Mouse (Mus musculus) embryonic facial prominence, embryonic 14.5 days (tissue): ENCODE data around the gene Rab11a. TPM values are rescaled to one million over a fixed set of nuclear protein-coding genes. Genes with fewer than 3 reads are reported as not detected.

Experiments used
- ATAC-seq: fragments of 200-750 bp; cut with Nextera tagmentation; 2 replicates; pipeline ENCODE4 v1.8.0; 2017; ENCODE audit warnings: low read depth, moderate number of reproducible peaks, moderate TSS enrichment
- DNase-seq: peaks from one replicate; pipeline ENCODE4 v3.0.0-alpha.2; 2015; ENCODE audit warnings: low spot score
- H3K27ac ChIP-seq: fragments of 300-500 bp; sonication (generic); replicated peaks from 2 replicates; pipeline ENCODE4 v1.5.1; 2014; ENCODE audit warnings: low read depth, mild to moderate bottlenecking, low read length, moderate library complexity
- H3K27me3 ChIP-seq: fragments of 300-500 bp; sonication (generic); replicated peaks from 2 replicates; pipeline ENCODE4 v1.6.1; 2014; ENCODE audit warnings: low read length; ENCODE audit not compliant: control insufficient read depth, insufficient read depth
- H3K36me3 ChIP-seq: fragments of 300-500 bp; sonication (generic); 2 replicates; pipeline ENCODE4 v1.6.1; 2014; ENCODE audit warnings: low read length, mixed read lengths; ENCODE audit not compliant: control insufficient read depth, insufficient read depth
- H3K4me1 ChIP-seq: fragments of 300-500 bp; sonication (generic); 2 replicates; pipeline ENCODE4 v1.6.1; 2014; ENCODE audit warnings: antibody characterized with exemption, low read length; ENCODE audit not compliant: control insufficient read depth, insufficient read depth
- H3K4me2 ChIP-seq: fragments of 300-500 bp; sonication (generic); 2 replicates; pipeline ENCODE4 v1.6.1; 2014; ENCODE audit warnings: low read depth, mild to moderate bottlenecking, low read length, moderate library complexity, mixed read lengths
- H3K4me3 ChIP-seq: fragments of 300-500 bp; sonication (generic); 2 replicates; pipeline ENCODE4 v1.5.1; 2014; ENCODE audit warnings: low read depth, mild to moderate bottlenecking, low read length
- H3K9ac ChIP-seq: fragments of 300-500 bp; sonication (generic); 2 replicates; pipeline ENCODE4 v1.6.1; 2014; ENCODE audit warnings: low read depth, mild to moderate bottlenecking, low read length, moderate library complexity, mixed read lengths
- H3K9me3 ChIP-seq: fragments of 300-500 bp; sonication (generic); 2 replicates; pipeline ENCODE4 v1.6.1; 2016; ENCODE audit warnings: low read length; ENCODE audit not compliant: control insufficient read depth
- WGBS: fragments of 180-500 bp; shearing (Covaris S2); extraction: QIAGEN DNeasy Blood & Tissue Kit; methylation state at CpG from one replicate; pipeline ENCODE4 v1.1.7; 2014; 5-methylcytosine and 5-hydroxymethylcytosine counted together
- polyA plus RNA-seq: library from polyadenylated mRNA; unstranded; fragments of >200 nt; fragmentation: Nextera tagmentation; extraction: Ambion mirVana; gene quantifications from 2 replicates; pipeline ENCODE4 v1.2.1, GENCODE M21; 2014

The Rab11a gene
- polyA plus RNA-seq, 1 experiment from 2014 or later: 403 TPM

DNA sequence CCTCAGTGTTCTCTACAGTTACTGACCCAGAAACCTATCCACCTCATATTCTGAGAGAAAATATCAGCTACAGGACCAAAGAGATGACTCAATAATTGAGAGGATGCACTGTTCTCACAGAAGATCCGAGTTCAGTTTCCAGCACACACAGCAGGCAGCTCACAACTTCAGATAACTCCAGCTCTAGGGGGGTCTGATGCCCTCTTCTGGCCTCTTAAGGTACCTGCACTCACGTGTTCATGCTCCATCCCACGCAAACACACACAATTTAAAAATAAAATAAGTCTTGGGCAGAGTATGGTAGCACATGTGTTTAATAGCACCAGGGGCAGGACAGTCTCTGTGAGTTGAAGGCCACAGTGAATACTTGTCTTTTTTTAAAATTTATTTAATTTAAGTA lies 28.6 kb upstream of the Rab11a start:
- Histone ChIP-seq H3K36me3 (no peaks in the 10 kb centered on the region), H3K27ac (no peak overlapping the region), H3K4me3 (no peak overlapping the region), H3K4me2 (no peak overlapping the region), H3K27me3 (no peaks in the 10 kb centered on the region), H3K9ac (no peak overlapping the region), H3K9me3 (no peaks in the 10 kb centered on the region), H3K4me1 (no peaks in the 10 kb centered on the region)
- 87% methylated on average over 3 of the region's 3 CpGs for WGBS
- DNase-seq: no peak
- no peak for ATAC-seq

DNA sequence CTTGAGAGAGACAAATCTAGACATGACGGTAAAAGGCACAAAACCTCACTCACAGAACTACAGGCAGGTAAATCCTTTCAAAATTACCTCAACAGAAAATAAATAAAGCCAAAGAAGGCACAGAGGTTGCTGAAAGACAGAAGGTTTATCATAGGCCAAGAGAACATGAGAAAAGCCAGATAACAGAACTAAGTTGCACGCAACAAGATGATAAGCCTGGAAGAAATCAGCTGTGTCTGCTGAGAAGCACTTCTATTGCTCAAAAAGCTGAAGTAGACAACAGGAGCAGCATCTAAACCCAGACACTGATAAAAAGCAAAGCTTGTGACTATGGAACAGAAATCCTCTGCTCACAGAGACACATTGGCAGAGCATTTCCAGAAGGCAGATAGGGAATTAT lies 27.3 kb upstream of the Rab11a start:
- Histone ChIP-seq H3K9ac (no peak overlapping the region), H3K27ac (no peak overlapping the region), H3K36me3 (no peaks in the 10 kb centered on the region), H3K4me3 (no peak overlapping the region), H3K4me1 (no peaks in the 10 kb centered on the region), H3K9me3 (no peaks in the 10 kb centered on the region), H3K4me2 (no peak overlapping the region), H3K27me3 (no peaks in the 10 kb centered on the region)
- DNase-seq: no peak
- no peak for ATAC-seq
- 86% methylated on average over 2 of the region's 2 CpGs for WGBS

DNA sequence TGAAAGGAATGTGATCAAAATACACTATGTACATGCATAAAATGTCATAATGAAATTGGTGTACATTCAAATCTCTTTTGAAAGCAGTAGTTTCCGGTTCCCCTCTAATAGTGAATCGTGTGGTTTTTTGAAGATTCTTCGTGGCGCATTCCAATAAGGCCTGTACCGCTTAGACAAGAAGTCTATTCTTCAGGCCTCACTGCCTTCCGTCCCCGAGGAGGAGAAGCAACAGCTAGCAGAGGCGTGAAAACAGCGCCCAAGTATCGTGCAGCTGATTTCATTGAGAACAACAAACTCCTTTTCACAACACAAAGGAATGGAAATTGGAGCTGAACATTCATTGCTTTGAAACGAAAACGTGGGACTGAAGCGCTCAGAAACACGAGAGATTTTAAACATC lies 20.5 kb upstream of the Rab11a start:
- H3K36me3 ChIP-seq: no peaks in the 10 kb centered on the region
- H3K4me3 ChIP-seq: no peak overlapping the region
- 75% methylated on average over 14 of the region's 14 CpGs for WGBS
- no peak overlapping the region for H3K4me2 ChIP-seq
- no peaks in the 10 kb centered on the region for H3K4me1 ChIP-seq
- no peak overlapping the region for H3K27ac ChIP-seq
- no peaks in the 10 kb centered on the region for H3K27me3 ChIP-seq
- no peaks in the 10 kb centered on the region for H3K9me3 ChIP-seq
- ATAC-seq (no peak), DNase-seq (no peak)
- H3K9ac ChIP-seq: no peak overlapping the region

DNA sequence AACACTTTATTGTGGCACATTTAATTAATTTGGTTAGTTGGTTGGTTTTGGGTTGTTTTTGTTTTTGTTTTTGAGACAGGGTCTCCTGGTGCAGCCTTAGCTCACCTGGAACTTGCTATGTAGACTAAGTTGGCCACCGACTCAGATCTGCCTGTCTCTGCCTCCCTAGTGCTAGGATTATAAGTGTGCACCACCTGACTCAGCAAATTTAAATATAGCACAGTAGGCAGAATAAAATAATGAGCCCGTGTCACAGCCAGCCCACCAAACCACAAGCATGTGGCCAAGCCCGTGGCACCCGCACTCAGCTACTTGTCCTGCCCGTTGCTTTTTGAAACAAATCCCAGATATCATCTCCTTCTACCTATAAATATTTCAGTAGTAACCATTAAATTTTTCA lies 15.0 kb upstream of the Rab11a start:
- no peaks in the 10 kb centered on the region for H3K36me3 ChIP-seq
- H3K9ac ChIP-seq: no peak overlapping the region
- H3K27me3 ChIP-seq: no peaks in the 10 kb centered on the region
- no peak overlapping the region for H3K4me3 ChIP-seq
- 92% methylated on average over 5 of the region's 5 CpGs for WGBS
- DNase-seq (no peak), ATAC-seq (no peak)
- H3K4me1 ChIP-seq: no peaks in the 10 kb centered on the region
- no peak overlapping the region for H3K27ac ChIP-seq
- no peak overlapping the region for H3K4me2 ChIP-seq
- H3K9me3 ChIP-seq: no peaks in the 10 kb centered on the region

DNA sequence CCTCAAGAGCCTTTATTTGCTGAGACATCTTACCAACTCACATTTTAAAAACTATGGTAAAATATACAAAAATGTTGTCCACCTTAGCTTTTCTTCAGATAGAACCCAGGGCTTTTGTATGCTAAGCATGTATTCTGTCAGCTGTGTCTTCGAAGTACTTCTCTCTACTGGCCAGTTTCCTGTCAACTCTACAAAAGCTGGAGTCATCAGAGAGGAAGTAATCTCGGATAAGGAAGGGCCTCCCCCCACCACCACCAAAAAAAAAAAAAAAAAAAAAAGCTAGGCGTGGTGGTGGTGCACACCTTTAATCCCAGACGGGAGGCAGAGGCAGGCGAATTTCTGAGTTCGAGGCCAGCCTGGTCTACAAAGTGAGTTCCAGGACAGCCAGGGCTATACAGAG lies 11.8 kb upstream of the Rab11a start:
- DNase-seq (no peak), ATAC-seq (no peak)
- Histone ChIP-seq H3K9me3 (no peaks in the 10 kb centered on the region), H3K27ac (no peak overlapping the region), H3K36me3 (no peaks in the 10 kb centered on the region), H3K27me3 (no peaks in the 10 kb centered on the region), H3K4me3 (no peak overlapping the region), H3K9ac (no peak overlapping the region), H3K4me2 (no peak overlapping the region), H3K4me1 (no peaks in the 10 kb centered on the region)
- 88% methylated on average over 6 of the region's 6 CpGs for WGBS

DNA sequence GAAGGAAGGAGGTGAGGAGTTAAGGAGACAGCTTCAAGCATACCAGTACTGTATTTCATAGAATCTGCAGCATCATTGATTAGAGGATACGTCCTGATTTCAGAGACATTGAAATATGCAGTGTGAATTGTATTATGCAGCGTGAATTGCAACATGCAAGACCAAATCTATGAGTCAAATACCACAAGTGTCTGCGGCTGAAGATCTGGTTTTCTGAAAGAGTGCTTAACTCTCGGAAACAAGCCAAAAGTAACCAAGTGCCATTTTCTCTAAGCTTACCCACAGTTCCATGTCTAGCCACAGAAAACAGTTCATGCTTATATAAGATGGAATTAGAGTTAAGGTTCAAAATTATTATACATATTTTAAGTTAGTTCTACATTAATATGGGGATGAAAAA lies 10.2 kb upstream of the Rab11a start:
- H3K27ac ChIP-seq: no peak overlapping the region
- ATAC-seq (no peak), DNase-seq (no peak)
- no peak overlapping the region for H3K4me2 ChIP-seq
- H3K9ac ChIP-seq: no peak overlapping the region
- no peaks in the 10 kb centered on the region for H3K4me1 ChIP-seq
- 77% methylated on average over 4 of the region's 4 CpGs for WGBS
- H3K27me3 ChIP-seq: no peaks in the 10 kb centered on the region
- no peak overlapping the region for H3K4me3 ChIP-seq
- no peaks in the 10 kb centered on the region for H3K9me3 ChIP-seq
- H3K36me3 ChIP-seq: no peaks in the 10 kb centered on the region

DNA sequence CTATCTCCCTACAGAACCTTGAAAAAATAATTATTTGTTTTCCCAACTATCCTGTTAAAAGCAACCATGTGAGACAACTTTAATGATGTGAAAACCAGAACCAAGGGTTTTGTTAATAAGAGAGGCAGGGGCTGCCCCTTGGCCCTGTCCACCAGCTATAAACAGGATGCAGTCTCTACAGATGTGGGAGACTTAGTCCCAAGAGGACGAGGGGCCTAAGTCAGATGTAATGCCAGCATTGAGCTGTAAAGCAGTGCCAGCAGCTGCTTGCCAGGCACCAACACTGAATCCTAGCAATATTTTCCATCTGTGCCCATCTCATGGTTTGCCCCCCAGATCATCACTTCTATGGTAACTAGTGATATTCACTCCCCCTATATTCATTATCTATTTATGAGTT lies 4.9 kb upstream of the Rab11a start:
- Histone ChIP-seq H3K27me3 (no peaks in the 10 kb centered on the region), H3K4me1 (no peaks in the 10 kb centered on the region), H3K9ac (no peak overlapping the region), H3K9me3 (no peaks in the 10 kb centered on the region), H3K27ac (no peak overlapping the region), H3K4me2 (no peak overlapping the region), H3K4me3 (no peak overlapping the region), H3K36me3 (no peaks in the 10 kb centered on the region)
- 62% methylated on average over 1 of the region's 1 CpGs for WGBS
- ATAC-seq (no peak), DNase-seq (no peak)

DNA sequence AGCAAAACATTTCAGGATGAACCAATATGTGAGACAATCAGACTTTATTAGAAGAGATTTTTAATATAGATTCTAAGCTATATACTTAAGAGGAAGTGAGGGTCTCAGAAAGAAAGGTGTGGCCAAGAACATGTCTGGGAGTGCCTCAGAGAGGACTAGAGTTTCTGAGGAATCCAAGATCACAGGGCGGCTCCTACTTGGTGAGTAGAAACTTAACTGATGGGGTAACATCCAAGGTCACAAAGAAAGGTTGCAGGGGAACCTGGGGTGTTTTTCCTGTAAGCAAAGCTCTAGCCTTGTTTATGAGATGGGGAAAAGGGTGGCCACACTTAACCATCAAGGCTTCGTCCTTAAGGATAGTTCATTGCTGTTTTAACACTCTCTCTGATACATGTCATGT lies 1.4 kb upstream of the Rab11a start:
- Histone ChIP-seq H3K27me3 (no peaks in the 10 kb centered on the region), H3K36me3 (no peaks in the 10 kb centered on the region), H3K27ac (no peak overlapping the region), H3K9me3 (no peaks in the 10 kb centered on the region), H3K4me3 (no peak overlapping the region), H3K4me2 (no peak overlapping the region), H3K9ac (no peak overlapping the region), H3K4me1 (peaks cover 5% of the 10 kb centered on the region; the same call in 1 of the 2 replicates)
- ATAC-seq (no peak), DNase-seq (no peak)
- WGBS: 83% methylated on average over 2 of the region's 2 CpGs

DNA sequence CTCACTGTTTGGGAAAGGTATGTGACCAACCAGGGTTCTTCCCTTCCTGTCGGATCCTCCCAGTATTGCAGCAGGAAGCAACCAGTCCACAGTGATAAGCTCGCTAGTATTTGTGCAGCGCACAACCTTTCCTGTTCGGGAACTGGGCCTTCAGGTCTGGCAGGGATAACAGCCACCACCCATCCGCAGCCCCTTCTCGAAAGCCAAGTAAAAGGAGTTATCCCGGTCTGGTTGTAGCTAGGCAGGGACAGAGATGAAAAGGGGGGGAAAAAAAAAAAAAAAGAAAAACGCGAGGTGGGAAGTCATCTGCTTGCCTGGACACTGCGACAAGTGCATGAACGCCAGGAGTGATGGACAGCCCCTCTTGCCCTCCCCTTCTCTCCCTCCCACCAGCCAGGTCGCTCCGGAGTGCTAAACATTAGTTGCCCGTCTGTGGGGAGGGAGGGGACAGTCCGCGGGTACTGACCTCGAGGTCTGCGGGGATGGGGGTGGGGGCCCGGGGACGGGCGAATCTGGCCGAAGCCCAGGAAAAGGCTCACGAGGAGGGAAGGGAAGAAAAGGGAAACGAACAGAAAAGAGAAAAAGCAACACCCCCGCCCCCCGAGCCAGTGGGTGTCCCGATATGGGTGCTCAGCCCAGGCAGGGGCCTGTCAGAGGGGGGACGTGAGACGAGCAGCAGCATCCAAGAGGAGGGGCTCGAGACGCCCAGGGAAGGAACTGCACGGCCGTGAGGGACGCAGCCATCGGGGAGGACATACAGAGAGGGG lies 736 bp downstream of the Rab11a start:
- Histone ChIP-seq H3K27me3 (no peaks in the 10 kb centered on the region), H3K4me2 (peak overlapping the region; percentile 59), H3K36me3 (no peaks in the 10 kb centered on the region), H3K9ac (peak overlapping the region; percentile 94), H3K27ac (peak overlapping the region; percentile 94), H3K4me3 (peak overlapping the region; percentile 95), H3K4me1 (peaks cover 5% of the 10 kb centered on the region; the same call in 1 of the 2 replicates), H3K9me3 (no peaks in the 10 kb centered on the region)
- ATAC-seq: peak; percentile 77
- peak; percentile 86 for DNase-seq
- 2% methylated on average over 26 of the region's 35 CpGs for WGBS
